19 mouse cellular contexts compared by ENCODE assay signal in genomic region chr13:20335889-20336497, GRCm38 (mm10).
"Had no signal": no experiment of that assay in that cellular context is flagged by ENCODE, and none has a peak within 500 bp of the region (broad histone marks: within the 10 kb centered on the region; RNA-seq: fewer than 3 reads in every experiment).

No protein-coding gene starts in this region.

- DNase-seq: kidney, adult 2 months; kidney, postnatal 36 days; layer of hippocampus, postnatal 36 days; liver, embryonic 13.5 days; lung, embryonic 14.5 days; right cerebral cortex, adult 18-20 months; right cerebral cortex, postnatal 14 days; right cerebral cortex, postnatal 4 days; thymus, adult 2 months; thymus, postnatal 14 days; thymus, postnatal 4 days had no signal

- H3K36me3 ChIP-seq: liver, embryonic 13.5 days; midbrain, embryonic 15.5 days had no signal

- H3K9ac ChIP-seq: liver, embryonic 13.5 days; lung, embryonic 14.5 days; midbrain, embryonic 15.5 days had no signal

- H3K4me3 ChIP-seq: left cerebral cortex, adult 2 months; liver, embryonic 13.5 days; midbrain, embryonic 15.5 days; myocyte had no signal

- H3K4me1 ChIP-seq: liver, embryonic 13.5 days; midbrain, embryonic 15.5 days had no signal

- H3K27ac ChIP-seq: kidney, postnatal 0 days; left cerebral cortex, adult 2 months; liver, embryonic 13.5 days; macrophage; midbrain, embryonic 15.5 days; stomach, postnatal 0 days had no signal

- ATAC-seq: intestine, postnatal 0 days; lung, postnatal 0 days; midbrain, embryonic 15.5 days had no signal

- H3K9me3 ChIP-seq: liver, embryonic 13.5 days; midbrain, embryonic 15.5 days had no signal

- H3K27me3 ChIP-seq: liver, embryonic 13.5 days; midbrain, embryonic 15.5 days had no signal

- H3K4me2 ChIP-seq: liver, embryonic 13.5 days; lung, embryonic 14.5 days; midbrain, embryonic 15.5 days had no signal
